Mouse (Mus musculus): Measurements from ENCODE around the gene Pxt1. TPM values are rescaled to one million over a fixed set of nuclear protein-coding genes. Genes with fewer than 3 reads are reported as not detected.
A peak's percentile ranks its signal among the peaks of the same experiment; 100 is the strongest.

Pxt1 gene
- polyA plus RNA-seq, 1 experiment: not detected

DNA sequence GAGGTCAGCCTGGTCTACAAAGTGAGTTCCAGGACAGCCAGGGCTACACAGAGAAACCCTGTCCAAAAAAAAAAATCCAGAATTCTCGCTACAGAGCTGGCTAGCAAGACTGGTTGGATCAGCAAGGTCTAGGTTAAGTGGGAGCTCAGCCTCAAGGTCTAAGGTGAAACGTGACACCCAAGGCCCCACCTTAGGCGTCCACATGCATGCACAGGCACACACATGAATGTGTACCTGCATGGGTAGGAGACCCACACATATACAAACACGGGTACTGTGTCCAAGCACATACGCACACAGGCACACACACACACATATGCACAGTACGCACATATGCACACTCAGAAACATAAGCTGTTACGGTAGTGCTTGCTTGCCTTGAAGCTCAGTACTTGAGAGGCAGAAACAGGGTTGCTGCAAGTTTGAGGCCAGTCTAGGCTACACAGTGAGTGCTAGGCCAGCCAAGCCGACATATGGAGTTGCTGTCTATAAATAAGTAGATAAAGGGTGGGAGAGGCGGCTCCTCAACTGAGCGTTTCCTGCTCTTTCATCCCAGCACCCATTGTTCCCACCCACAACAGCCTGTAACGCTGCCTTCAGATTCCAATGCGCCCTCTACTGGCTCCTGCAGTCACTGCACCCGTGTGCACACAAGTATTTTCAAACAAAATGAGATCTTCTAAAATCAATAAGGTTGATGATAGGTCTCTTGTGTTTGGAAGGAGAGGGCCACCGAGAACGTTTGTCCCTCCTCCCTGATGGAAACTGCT lies 16.6 kb downstream of the Pxt1 start:
- TF ChIP-seq POLR2A (IDR thresholded peaks at IDR 0.05; ENCODE audit: insufficient read depth, low read depth, low read length) (no peak), CTCF (IDR thresholded peaks at IDR 0.05; ENCODE audit: insufficient read depth, low read depth, low read length) (peak; percentile 75)
- no peak overlapping the region for H3K4me3 ChIP-seq (ENCODE audit: insufficient read depth, low read depth, low read length)
- no peak overlapping the region for H3K27ac ChIP-seq (ENCODE audit: insufficient read depth, low read depth, low read length)
- 43% methylated on average over 15 of the region's 15 CpGs for WGBS
- peaks cover 15% of the 10 kb centered on the region for H3K4me1 ChIP-seq (ENCODE audit: control insufficient read depth, insufficient read depth, low read length)

DNA sequence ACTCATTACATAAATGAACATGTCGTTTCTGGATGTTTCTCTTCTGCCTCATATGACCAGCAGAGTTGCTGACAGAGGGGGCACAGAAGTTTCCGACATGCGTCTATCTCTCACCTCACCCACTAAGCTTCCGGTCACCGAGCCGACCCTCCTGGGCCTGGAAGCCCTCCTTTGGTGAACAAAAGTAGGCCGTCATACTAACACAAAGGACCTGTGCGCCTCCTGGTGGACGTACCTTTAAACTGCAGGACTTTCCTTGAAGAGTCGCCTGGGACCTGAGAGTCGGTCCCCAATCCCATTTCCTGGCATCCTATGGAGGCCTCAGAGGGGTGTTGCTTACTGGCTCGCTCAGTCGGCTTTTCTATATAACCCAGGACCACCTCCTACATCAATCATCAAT lies 17.3 kb downstream of the Pxt1 start:
- 11% methylated on average over 13 of the region's 13 CpGs for WGBS
- Histone ChIP-seq H3K27ac (ENCODE audit: insufficient read depth, low read depth, low read length) (no peak overlapping the region), H3K4me3 (ENCODE audit: insufficient read depth, low read depth, low read length) (no peak overlapping the region), H3K4me1 (ENCODE audit: control insufficient read depth, insufficient read depth, low read length) (peaks cover 15% of the 10 kb centered on the region)
- no peak for TF ChIP-seq POLR2A (IDR thresholded peaks at IDR 0.05; ENCODE audit: insufficient read depth, low read depth, low read length)
- peak; percentile 87 for TF ChIP-seq CTCF (IDR thresholded peaks at IDR 0.05; ENCODE audit: insufficient read depth, low read depth, low read length)

DNA sequence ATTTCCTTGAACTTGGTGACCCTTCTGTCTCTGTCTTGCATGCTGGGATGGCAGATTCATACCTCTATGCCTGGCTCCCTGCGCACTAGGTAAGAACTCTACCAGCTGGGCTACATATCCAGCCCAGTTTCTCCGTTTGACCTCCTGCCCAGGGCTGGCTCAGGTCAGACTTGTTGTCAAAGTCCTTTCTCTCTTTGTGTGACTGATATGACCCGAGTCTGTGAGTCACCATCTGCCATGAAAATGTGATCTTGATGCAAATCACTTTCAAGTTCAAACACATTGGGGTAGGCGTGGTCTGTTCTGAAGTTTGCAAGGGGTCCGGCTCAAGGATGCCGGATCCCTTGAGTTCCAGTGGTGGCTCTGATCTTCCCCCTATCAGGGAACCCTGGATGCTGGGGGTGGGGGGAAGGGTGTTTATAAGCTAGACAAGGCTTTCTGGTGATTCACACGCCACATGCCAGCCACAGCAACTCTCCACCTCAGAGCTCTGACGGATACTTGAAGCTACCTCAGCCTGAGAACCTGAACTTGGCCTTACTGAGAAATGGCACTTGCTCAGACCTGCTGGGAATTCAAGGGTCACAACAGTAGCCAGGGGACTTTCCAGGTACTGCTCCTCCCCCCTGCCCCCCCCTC lies 18.6 kb downstream of the Pxt1 start:
- H3K27ac ChIP-seq (ENCODE audit: insufficient read depth, low read depth, low read length): no peak overlapping the region
- H3K4me3 ChIP-seq (ENCODE audit: insufficient read depth, low read depth, low read length): no peak overlapping the region
- no peak for TF ChIP-seq CTCF (IDR thresholded peaks at IDR 0.05; ENCODE audit: insufficient read depth, low read depth, low read length)
- TF ChIP-seq POLR2A (IDR thresholded peaks at IDR 0.05; ENCODE audit: insufficient read depth, low read depth, low read length): no peak
- peaks cover 12% of the 10 kb centered on the region for H3K4me1 ChIP-seq (ENCODE audit: control insufficient read depth, insufficient read depth, low read length)
- 89% methylated on average over 8 of the region's 8 CpGs for WGBS

DNA sequence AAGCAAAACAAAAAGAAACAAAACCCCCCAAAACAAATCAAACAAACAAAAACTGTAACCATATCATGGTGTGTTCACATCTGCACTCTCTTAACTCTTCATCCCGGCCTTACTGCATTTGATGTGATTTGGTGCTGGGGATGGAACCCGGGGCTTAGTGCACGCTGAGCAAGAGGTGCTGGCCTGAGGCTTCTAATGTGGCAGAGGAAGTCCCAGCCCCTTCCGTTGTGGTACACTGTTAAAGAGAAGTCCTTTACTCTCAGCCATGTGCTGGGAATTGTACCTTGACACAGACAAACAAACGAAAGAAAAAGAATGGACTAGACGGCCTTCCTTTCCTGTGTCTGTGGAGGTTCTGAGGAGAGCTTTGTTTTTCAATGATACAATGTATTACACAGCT lies 21.5 kb downstream of the Pxt1 start:
- TF ChIP-seq CTCF (IDR thresholded peaks at IDR 0.05; ENCODE audit: insufficient read depth, low read depth, low read length) (no peak), POLR2A (IDR thresholded peaks at IDR 0.05; ENCODE audit: insufficient read depth, low read depth, low read length) (no peak)
- Histone ChIP-seq H3K4me3 (ENCODE audit: insufficient read depth, low read depth, low read length) (no peak overlapping the region), H3K27ac (ENCODE audit: insufficient read depth, low read depth, low read length) (no peak overlapping the region), H3K4me1 (ENCODE audit: control insufficient read depth, insufficient read depth, low read length) (peaks cover 11% of the 10 kb centered on the region)
- WGBS: 82% methylated on average over 6 of the region's 6 CpGs

DNA sequence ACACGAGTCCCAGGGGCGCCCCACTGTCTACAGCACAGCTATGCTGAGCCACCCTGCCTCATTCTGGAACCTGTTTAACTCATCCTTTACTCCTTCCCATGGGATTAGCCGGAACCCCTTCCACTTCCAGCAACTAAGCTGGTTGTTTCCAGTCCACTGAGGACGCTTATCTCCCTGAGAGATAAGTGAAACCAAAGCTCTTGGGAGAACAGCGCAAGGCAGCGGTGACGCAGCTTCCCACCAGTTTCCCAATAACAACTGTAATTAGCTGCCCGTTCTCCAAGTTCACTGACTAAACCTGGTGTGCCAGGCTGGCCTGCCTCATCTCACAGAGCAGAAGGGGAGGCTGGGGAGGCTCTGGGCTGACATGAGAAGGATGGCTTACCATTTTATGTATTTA lies 22.6 kb downstream of the Pxt1 start:
- 46% methylated on average over 8 of the region's 8 CpGs for WGBS
- no peak for TF ChIP-seq POLR2A (IDR thresholded peaks at IDR 0.05; ENCODE audit: insufficient read depth, low read depth, low read length)
- no peak for TF ChIP-seq CTCF (IDR thresholded peaks at IDR 0.05; ENCODE audit: insufficient read depth, low read depth, low read length)

DNA sequence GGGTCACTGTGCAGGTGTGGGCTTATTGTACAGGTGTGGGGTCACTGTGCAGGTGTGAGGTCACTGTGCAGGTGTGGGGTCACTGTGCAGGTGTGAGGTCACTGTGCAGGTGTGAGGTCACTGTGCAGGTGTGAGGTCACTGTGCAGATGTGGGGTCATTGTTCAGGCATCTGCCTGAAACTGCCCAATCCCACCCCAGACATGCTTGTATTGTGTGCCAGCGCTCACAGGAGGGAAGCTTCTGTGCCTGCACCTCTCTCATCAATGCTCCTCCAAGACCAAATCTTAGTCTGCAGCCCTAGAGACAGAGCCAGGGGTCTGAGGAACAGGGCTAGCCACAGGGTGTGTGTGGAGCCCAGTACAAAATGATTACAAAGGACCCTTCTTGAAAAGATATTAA lies 27.1 kb downstream of the Pxt1 start:
- peaks cover 5% of the 10 kb centered on the region; the same call in 1 of the 2 replicates for H3K4me1 ChIP-seq (ENCODE audit: control insufficient read depth, insufficient read depth, low read length)
- no peak for TF ChIP-seq CTCF (IDR thresholded peaks at IDR 0.05; ENCODE audit: insufficient read depth, low read depth, low read length)
- TF ChIP-seq POLR2A (IDR thresholded peaks at IDR 0.05; ENCODE audit: insufficient read depth, low read depth, low read length): no peak
- WGBS: 88% methylated on average over 1 of the region's 1 CpGs

More for the DNA sequence above, 22.6 kb downstream of the Pxt1 start:
- Histone ChIP-seq H3K4me3 (ENCODE audit: insufficient read depth, low read depth, low read length) (no peak overlapping the region), H3K27ac (ENCODE audit: insufficient read depth, low read depth, low read length) (no peak overlapping the region), H3K4me1 (ENCODE audit: control insufficient read depth, insufficient read depth, low read length) (peaks cover 6% of the 10 kb centered on the region; the same call in 1 of the 2 replicates)

DNA sequence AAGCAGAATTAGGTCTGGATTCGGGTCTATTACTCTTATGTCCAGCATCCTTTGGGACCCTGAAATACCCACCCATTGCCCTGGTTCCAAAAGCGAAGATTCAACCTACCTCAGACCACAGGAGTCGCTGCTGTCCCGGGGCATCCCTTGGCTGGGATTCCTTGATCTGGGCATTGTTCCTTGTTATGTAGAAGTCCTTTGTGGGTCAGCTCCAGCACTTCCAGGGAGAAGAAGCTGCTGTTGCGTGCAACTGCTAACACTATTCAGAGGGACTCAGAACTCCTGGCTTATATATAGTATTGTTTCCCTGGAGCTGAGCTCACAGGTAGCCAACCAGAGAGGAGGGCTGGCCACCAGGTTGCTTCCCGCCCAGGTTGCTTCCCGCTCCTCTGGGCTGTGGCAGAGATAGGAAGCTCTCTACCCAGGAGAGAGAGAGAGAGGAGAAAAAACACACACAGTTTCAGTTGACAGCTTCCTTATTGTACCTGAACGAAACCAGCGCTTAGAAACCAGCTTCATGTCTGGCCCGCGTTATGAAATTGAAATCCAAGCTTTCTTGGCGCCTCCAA lies 28.5 kb downstream of the Pxt1 start, which contains the start of gene 4930539E08Rik:
TSS of gene 4930539E08Rik (minus strand) at position 265 of the 569 bp plus-strand sequence.
- no peaks in the 10 kb centered on the region for H3K4me1 ChIP-seq (ENCODE audit: control insufficient read depth, insufficient read depth, low read length)
- H3K27ac ChIP-seq (ENCODE audit: insufficient read depth, low read depth, low read length): no peak within 1 kb of the TSS
- TF ChIP-seq CTCF (IDR thresholded peaks at IDR 0.05; ENCODE audit: insufficient read depth, low read depth, low read length): no peak
- no peak for TF ChIP-seq POLR2A (IDR thresholded peaks at IDR 0.05; ENCODE audit: insufficient read depth, low read depth, low read length)
- 82% methylated on average over 12 of the region's 12 CpGs for WGBS
- no peak within 1 kb of the TSS for H3K4me3 ChIP-seq (ENCODE audit: insufficient read depth, low read depth, low read length)

More for the DNA sequence above, 27.1 kb downstream of the Pxt1 start:
- no peak overlapping the region for H3K27ac ChIP-seq (ENCODE audit: insufficient read depth, low read depth, low read length)
- H3K4me3 ChIP-seq (ENCODE audit: insufficient read depth, low read depth, low read length): no peak overlapping the region

DNA sequence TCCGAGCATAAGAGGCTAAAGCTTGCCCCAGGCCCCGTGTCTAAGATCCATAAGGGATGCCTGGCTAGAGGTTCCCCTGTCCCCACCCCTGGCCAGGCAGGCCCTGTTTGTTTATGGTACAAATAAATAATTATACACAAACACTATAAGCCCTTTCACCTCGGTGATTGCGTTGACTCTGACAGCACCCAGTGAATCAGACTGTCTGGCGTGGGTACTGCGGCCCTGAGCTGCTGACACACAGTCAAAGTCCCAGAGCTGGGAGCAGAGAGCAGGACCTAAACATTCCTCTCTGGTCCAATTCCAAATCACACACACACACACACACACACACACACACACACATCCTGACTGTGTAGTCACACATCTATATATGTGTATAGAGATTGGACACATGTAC lies 29.7 kb downstream of the Pxt1 start:
- no peak for TF ChIP-seq CTCF (IDR thresholded peaks at IDR 0.05; ENCODE audit: insufficient read depth, low read depth, low read length)
- no peak for TF ChIP-seq POLR2A (IDR thresholded peaks at IDR 0.05; ENCODE audit: insufficient read depth, low read depth, low read length)
- 86% methylated on average over 6 of the region's 6 CpGs for WGBS
- Histone ChIP-seq H3K27ac (ENCODE audit: insufficient read depth, low read depth, low read length) (no peak overlapping the region), H3K4me1 (ENCODE audit: control insufficient read depth, insufficient read depth, low read length) (peaks cover 7% of the 10 kb centered on the region; the same call in 1 of the 2 replicates), H3K4me3 (ENCODE audit: insufficient read depth, low read depth, low read length) (no peak overlapping the region)

DNA sequence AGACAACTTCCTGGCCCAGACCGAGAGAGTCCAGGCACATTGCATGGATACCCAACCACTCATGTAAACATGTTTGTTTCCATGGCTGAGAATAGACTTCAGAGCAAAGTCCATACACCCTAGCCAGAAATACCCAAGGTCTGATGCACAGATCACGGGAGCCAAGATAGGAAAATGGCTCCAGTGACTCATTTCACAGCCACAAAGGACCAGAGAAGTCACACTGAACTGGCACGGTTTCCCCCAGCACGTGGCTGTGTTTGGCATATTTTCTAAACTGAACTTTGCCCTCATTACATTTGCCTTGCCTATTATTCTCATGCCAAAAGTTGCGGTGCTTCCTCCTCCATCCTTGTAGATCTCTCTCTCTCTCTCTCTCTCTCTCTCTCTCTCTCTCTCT lies 30.4 kb downstream of the Pxt1 start:
- TF ChIP-seq POLR2A (IDR thresholded peaks at IDR 0.05; ENCODE audit: insufficient read depth, low read depth, low read length) (no peak), CTCF (IDR thresholded peaks at IDR 0.05; ENCODE audit: insufficient read depth, low read depth, low read length) (no peak)
- Histone ChIP-seq H3K4me1 (ENCODE audit: control insufficient read depth, insufficient read depth, low read length) (peaks cover 10% of the 10 kb centered on the region), H3K27ac (ENCODE audit: insufficient read depth, low read depth, low read length) (no peak overlapping the region), H3K4me3 (ENCODE audit: insufficient read depth, low read depth, low read length) (no peak overlapping the region)
- 55% methylated on average over 5 of the region's 5 CpGs for WGBS

All from olfactory bulb, adult 2 months (tissue).